Comparison of ENCODE assay signal across 20 mouse cellular contexts in the genomic region with DNA sequence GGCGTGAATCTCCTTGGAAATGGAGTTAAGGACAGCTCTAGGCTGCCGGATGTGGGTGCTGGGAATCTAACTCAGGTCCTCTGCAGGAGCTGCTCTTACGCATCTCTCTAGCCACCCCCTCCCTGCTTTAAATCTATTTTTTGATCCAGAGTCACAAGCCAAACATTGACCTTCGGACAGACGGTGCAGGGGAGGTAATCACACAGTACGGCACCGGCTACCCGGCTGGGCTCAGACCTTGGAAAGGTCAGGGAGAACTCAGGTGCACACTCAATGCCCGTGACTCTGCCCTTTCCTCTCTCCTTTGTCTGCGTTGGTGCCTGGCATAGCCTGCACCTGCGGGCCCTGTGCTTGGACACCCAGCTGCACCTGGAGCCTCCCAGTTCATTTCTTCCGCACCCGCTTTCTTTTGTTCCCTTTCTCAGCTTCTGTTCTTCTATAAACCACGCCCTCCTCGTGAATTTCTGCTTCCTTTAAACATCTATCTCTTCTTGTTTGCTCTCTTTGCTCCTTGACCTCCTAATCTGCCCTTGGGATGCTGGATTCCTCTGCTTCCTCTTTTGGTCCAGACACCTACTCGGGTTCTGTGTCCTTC.
"Had no signal": no experiment of that assay in that cellular context is flagged by ENCODE, and none has a peak within 500 bp of the region (broad histone marks: within the 10 kb centered on the region; RNA-seq: fewer than 3 reads in every experiment).

No protein-coding gene starts in this region.

- H3K4me3 ChIP-seq: limb, embryonic 12.5 days; limb, embryonic 15.5 days; liver, embryonic 13.5 days; neural tube, embryonic 12.5 days; neural tube, embryonic 15.5 days; stomach, embryonic 15.5 days had no signal

- H3K4me1 ChIP-seq: liver, embryonic 13.5 days; neural tube, embryonic 12.5 days; stomach, embryonic 15.5 days had no signal

- DNase-seq: kidney, postnatal 25 days; layer of hippocampus, postnatal 36 days; left cerebral cortex, postnatal 4 days; liver, embryonic 13.5 days; lung, adult 2 months; lung, postnatal 14 days; lung, postnatal 4 days; midbrain, embryonic 14.5 days; right cerebral cortex, adult 18-20 months; right cerebral cortex, postnatal 25 days; spleen, adult 18-20 months; thymus, adult 18-20 months; thymus, postnatal 36 days had no signal

- H3K4me2 ChIP-seq: limb, embryonic 12.5 days; limb, embryonic 15.5 days; liver, embryonic 13.5 days; midbrain, embryonic 11.5 days; neural tube, embryonic 12.5 days; neural tube, embryonic 15.5 days; stomach, embryonic 15.5 days had no signal

- H3K9me3 ChIP-seq: limb, embryonic 12.5 days; limb, embryonic 15.5 days; liver, embryonic 13.5 days; neural tube, embryonic 12.5 days; neural tube, embryonic 15.5 days; stomach, embryonic 15.5 days had no signal

- H3K27ac ChIP-seq: limb, embryonic 12.5 days; limb, embryonic 15.5 days; liver, embryonic 13.5 days; neural tube, embryonic 12.5 days; neural tube, embryonic 15.5 days; stomach, embryonic 15.5 days had no signal

- ATAC-seq: intestine, postnatal 0 days had no signal

- H3K9ac ChIP-seq: limb, embryonic 12.5 days; limb, embryonic 15.5 days; liver, embryonic 13.5 days; neural tube, embryonic 12.5 days; neural tube, embryonic 15.5 days; stomach, embryonic 15.5 days had no signal

- H3K27me3 ChIP-seq: limb, embryonic 12.5 days; limb, embryonic 15.5 days; liver, embryonic 13.5 days; neural tube, embryonic 12.5 days; neural tube, embryonic 15.5 days; stomach, embryonic 15.5 days had no signal
